Mouse (Mus musculus) lung, postnatal 0 days (tissue): ENCODE measurements around the gene Styxl1. TPM values are rescaled to one million over a fixed set of nuclear protein-coding genes. Genes with fewer than 3 reads are reported as not detected.

Experiments
- ATAC-seq: fragments of 200-750 bp; cut with Nextera tagmentation; 2 replicates; pipeline ENCODE4 v1.8.0; 2017; ENCODE audit warnings: moderate library complexity
- DNase-seq: peaks from one replicate; pipeline ENCODE4 v3.0.0-alpha.2; 2016; ENCODE audit warnings: low spot score
- H3K27ac ChIP-seq: fragments of 300-500 bp; sonication (generic); 2 replicates; pipeline ENCODE4 v1.5.1; 2014; ENCODE audit warnings: antibody characterized with exemption, mild to moderate bottlenecking, low read length, mixed read lengths
- H3K27me3 ChIP-seq: fragments of 300-500 bp; sonication (generic); replicated peaks from 2 replicates; pipeline ENCODE4 v1.6.1; 2014; ENCODE audit warnings: low read length, mixed read lengths; ENCODE audit not compliant: insufficient read depth
- H3K36me3 ChIP-seq: fragments of 300-500 bp; sonication (generic); 2 replicates; pipeline ENCODE4 v1.6.1; 2014; ENCODE audit warnings: low read length, mixed read lengths; ENCODE audit not compliant: insufficient read depth
- H3K4me1 ChIP-seq: fragments of 300-500 bp; sonication (generic); 2 replicates; pipeline ENCODE4 v1.6.1; 2014; ENCODE audit warnings: antibody characterized with exemption, low read depth, low read length, mixed read lengths; ENCODE audit not compliant: insufficient read depth
- H3K4me2 ChIP-seq: fragments of 300-500 bp; sonication (generic); replicated peaks from 2 replicates; pipeline ENCODE4 v1.6.1; 2014; ENCODE audit warnings: low read depth, mild to moderate bottlenecking, low read length, moderate library complexity, mixed read lengths
- H3K4me3 ChIP-seq: fragments of 300-500 bp; sonication (generic); 2 replicates; pipeline ENCODE4 v1.5.1; 2014; ENCODE audit warnings: low read depth, low read length
- H3K9ac ChIP-seq: fragments of 300-500 bp; sonication (generic); replicated peaks from 2 replicates; pipeline ENCODE4 v1.6.1; 2014; ENCODE audit warnings: low read depth, mild to moderate bottlenecking
- H3K9me3 ChIP-seq: fragments of 300-500 bp; sonication (generic); 2 replicates; pipeline ENCODE4 v1.6.1; 2016; ENCODE audit warnings: low read length, mixed read lengths
- CTCF ChIP-seq: IDR thresholded peaks from 2 replicates; pipeline ENCODE4 v1.5.1; 2016; ENCODE audit warnings: antibody characterized with exemption, mild to moderate bottlenecking
- EP300 ChIP-seq: IDR thresholded peaks from 2 replicates; pipeline ENCODE4 v1.6.1; 2016; ENCODE audit warnings: antibody characterized with exemption, mild to moderate bottlenecking, control low read depth
- WGBS: fragments of 180-500 bp; shearing (Covaris S2); extraction: QIAGEN DNeasy Blood & Tissue Kit; methylation state at CpG from one replicate; pipeline ENCODE4 v1.1.7; 2014; 5-methylcytosine and 5-hydroxymethylcytosine counted together
- polyA plus RNA-seq: library from polyadenylated mRNA; unstranded; fragments of >200 nt; fragmentation: Nextera tagmentation; extraction: Ambion mirVana; gene quantifications from 2 replicates; pipeline ENCODE4 v1.2.1, GENCODE M21; 2015

Styxl1 gene
- polyA plus RNA-seq, 1 experiment from 2014 or later: 1.7 TPM

DNA sequence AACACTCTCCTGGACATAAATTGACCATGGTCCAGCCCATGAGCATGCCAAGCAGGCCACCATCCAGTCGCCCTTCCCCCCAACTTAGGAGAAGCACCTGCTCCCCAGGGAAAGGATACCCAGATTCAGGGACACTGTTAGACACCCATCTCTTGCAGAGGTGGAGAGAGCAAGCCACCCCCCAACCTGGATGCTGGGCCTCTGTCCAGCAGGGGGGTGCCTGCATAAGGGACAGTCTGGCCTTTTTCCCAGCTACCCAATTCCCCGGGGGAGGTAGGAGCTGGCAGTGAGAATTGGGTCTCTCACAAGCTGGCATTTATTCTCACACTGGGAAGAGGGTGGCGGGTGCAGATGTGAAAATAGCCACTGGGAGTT, 29.1 kb upstream of the Styxl1 start:
- no peak overlapping the region for H3K27ac ChIP-seq
- H3K9me3 ChIP-seq: no peaks in the 10 kb centered on the region
- DNase-seq (no peak), ATAC-seq (no peak)
- H3K9ac ChIP-seq: no peak overlapping the region
- 33% methylated on average over 3 of the region's 3 CpGs for WGBS
- no peak overlapping the region for H3K4me3 ChIP-seq
- H3K36me3 ChIP-seq: no peaks in the 10 kb centered on the region
- TF ChIP-seq CTCF: no peak
- no peak for TF ChIP-seq EP300
- no peak overlapping the region for H3K4me2 ChIP-seq
- H3K4me1 ChIP-seq: no peaks in the 10 kb centered on the region
- no peaks in the 10 kb centered on the region for H3K27me3 ChIP-seq

DNA sequence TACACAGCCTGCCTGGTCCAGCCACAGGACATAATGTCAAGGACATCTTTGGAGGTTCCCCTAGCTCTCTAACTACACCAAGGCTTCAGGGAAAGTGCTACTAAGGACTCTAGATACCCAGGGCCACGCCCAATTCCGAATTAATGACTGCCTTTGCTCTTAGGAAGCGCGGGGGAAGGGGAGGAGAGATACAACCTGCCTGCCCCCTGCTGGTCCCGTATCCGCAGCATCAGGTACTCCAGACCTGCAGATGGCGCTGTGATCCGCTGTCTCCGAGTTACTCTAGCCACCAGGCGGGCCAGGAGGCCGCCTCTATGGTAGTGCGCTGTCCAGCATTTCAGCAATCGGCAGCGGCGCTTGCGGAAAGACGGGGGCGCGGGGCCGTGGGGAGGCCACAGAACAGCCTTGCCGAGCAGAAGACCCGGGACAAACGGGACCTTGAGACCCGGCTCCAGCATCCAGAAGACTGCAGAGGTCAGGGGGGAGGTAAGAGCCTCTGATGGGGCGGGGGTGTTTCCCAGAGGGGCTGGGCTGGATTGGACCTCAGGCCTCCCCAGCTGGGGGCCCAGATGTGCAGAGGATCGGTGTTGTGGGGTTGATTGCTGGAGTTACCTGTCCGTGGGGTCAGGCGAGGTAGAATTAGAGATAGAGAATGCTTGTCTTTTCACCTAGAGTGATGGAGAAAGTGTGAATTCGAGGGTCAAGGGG, 28.5 kb upstream of the Styxl1 start, which contains the start of gene Srrm3:
Gene Srrm3 (plus strand): TSS at position 336 of the 708 bp plus-strand sequence.
- Histone ChIP-seq H3K4me2 (no peak within 1 kb of the TSS), H3K27ac (no peak within 1 kb of the TSS), H3K4me1 (no peaks in the 10 kb centered on the region), H3K9ac (no peak within 1 kb of the TSS), H3K27me3 (no peaks in the 10 kb centered on the region), H3K36me3 (no peaks in the 10 kb centered on the region), H3K9me3 (no peaks in the 10 kb centered on the region), H3K4me3 (no peak within 1 kb of the TSS)
- TF ChIP-seq CTCF (peak; percentile 100), EP300 (no peak)
- peak; percentile 70 for ATAC-seq
- DNase-seq: peak; percentile 90
- 5% methylated on average over 27 of the region's 29 CpGs for WGBS

DNA sequence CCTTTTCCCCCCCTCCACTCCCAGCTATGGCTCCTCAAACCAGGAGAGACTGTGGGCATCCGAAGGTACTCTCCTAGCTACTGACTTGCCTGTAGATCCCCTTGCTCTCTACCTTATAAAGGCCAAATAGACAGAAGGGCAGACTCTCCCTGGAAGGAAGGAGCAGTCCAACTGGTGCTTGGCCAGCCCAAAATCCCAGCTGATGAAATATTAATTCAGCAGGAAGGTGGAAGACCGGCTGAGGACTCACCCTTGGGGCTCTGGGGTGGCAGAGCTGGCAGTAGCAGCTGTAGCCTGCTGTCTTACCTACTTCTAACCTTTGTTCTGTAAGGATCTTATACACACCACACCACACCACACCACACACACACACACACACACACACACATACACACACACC, 26.6 kb upstream of the Styxl1 start:
- ATAC-seq: no peak
- Histone ChIP-seq H3K4me2 (no peak overlapping the region), H3K27ac (no peak overlapping the region), H3K4me3 (no peak overlapping the region), H3K4me1 (no peaks in the 10 kb centered on the region), H3K9me3 (no peaks in the 10 kb centered on the region), H3K36me3 (no peaks in the 10 kb centered on the region), H3K9ac (no peak overlapping the region), H3K27me3 (no peaks in the 10 kb centered on the region)
- WGBS: 95% methylated on average over 2 of the region's 2 CpGs
- no peak for TF ChIP-seq CTCF
- TF ChIP-seq EP300: no peak
- no peak for DNase-seq

DNA sequence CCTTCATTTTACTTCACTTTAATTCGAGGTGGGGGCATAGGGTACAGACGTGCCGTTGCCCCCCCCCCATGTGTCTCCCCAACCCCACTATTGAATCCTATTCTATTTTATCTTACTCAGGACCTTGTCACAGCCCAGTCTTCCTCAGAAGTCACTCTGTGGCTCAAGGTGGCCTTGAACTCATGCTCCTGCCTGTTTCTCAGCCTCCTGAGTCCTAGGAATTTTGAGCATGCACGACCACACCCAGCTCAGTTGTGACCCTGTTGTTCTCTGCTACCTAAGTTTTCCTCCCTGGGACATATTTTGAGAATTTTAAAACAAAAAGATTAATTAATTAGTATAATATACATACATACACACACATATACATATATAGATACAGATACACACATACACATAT, 25.5 kb upstream of the Styxl1 start:
- no peaks in the 10 kb centered on the region for H3K36me3 ChIP-seq
- H3K27me3 ChIP-seq: no peaks in the 10 kb centered on the region
- H3K9me3 ChIP-seq: no peaks in the 10 kb centered on the region
- ATAC-seq: no peak
- no peak for TF ChIP-seq EP300
- TF ChIP-seq CTCF: no peak
- 77% methylated on average over 4 of the region's 4 CpGs for WGBS
- no peak overlapping the region for H3K27ac ChIP-seq
- H3K4me1 ChIP-seq: no peaks in the 10 kb centered on the region
- no peak for DNase-seq
- H3K9ac ChIP-seq: no peak overlapping the region
- H3K4me3 ChIP-seq: no peak overlapping the region
- H3K4me2 ChIP-seq: no peak overlapping the region

DNA sequence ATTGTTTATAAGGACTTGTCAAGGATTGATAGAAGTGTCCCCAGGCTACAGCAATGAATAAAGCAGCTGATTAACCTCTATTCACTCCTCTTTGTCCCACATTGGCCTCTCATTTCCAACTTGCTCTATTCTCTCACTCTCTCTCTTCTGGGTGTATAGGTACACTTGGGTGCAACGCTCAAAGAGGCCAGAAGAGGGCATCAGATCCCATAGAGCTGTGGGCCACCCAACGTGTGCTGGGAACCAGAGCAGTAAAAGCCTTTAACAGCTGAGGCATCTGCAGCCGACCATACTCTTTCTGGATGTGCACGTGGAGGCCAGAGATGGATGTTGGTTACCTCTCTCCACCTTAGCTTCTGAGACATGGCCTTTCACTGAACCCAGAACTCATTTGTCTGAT, 24.9 kb upstream of the Styxl1 start:
- Histone ChIP-seq H3K4me3 (no peak overlapping the region), H3K9me3 (no peaks in the 10 kb centered on the region), H3K36me3 (no peaks in the 10 kb centered on the region), H3K9ac (no peak overlapping the region), H3K27ac (no peak overlapping the region), H3K4me1 (no peaks in the 10 kb centered on the region), H3K27me3 (no peaks in the 10 kb centered on the region), H3K4me2 (no peak overlapping the region)
- ATAC-seq (no peak), DNase-seq (no peak)
- TF ChIP-seq EP300: no peak
- no peak; the same call in 1 of the 2 replicates for TF ChIP-seq CTCF
- 52% methylated on average over 4 of the region's 4 CpGs for WGBS

DNA sequence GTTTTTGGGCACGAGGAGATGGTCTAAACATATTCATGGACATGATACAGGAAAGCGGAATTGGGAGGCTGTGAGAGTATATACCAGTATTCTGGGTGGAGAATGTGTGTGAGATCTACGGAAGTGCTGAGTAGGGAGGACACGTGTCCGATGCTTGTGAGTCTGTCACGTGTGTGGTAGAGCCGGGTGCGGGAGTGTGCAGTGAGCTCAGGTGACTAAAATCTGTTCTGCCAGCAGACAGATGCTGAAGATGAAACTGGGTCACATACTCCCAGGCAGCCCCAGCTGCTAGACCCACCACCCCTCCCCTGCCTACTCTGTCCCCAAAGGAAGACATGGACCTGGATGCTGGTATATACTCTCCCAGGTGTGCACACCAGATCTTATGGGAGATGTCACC, 24.5 kb upstream of the Styxl1 start:
- Histone ChIP-seq H3K27ac (no peak overlapping the region), H3K36me3 (no peaks in the 10 kb centered on the region), H3K4me3 (no peak overlapping the region), H3K9ac (no peak overlapping the region), H3K27me3 (no peaks in the 10 kb centered on the region), H3K4me2 (no peak overlapping the region), H3K9me3 (no peaks in the 10 kb centered on the region), H3K4me1 (no peaks in the 10 kb centered on the region)
- 88% methylated on average over 8 of the region's 8 CpGs for WGBS
- no peak for DNase-seq
- ATAC-seq: no peak
- TF ChIP-seq EP300: no peak
- no peak for TF ChIP-seq CTCF
